Mouse (Mus musculus) intestine, embryonic 15.5 days (tissue): ENCODE data around the gene Aes. TPM values are rescaled to one million over a fixed set of nuclear protein-coding genes. Genes with fewer than 3 reads are reported as not detected.

Experiments
- ATAC-seq: fragments of 200-750 bp; cut with Nextera tagmentation; 2 replicates; pipeline ENCODE4 v1.8.0; 2017; ENCODE audit warnings: moderate TSS enrichment, moderate library complexity
- H3K27ac ChIP-seq: fragments of 300-500 bp; sonication (generic); 2 replicates; pipeline ENCODE4 v1.5.1; 2015; ENCODE audit warnings: mild to moderate bottlenecking, inconsistent platforms
- H3K27me3 ChIP-seq: fragments of 300-500 bp; sonication (generic); replicated peaks from 2 replicates; pipeline ENCODE4 v1.6.1; 2015; ENCODE audit warnings: inconsistent platforms
- H3K36me3 ChIP-seq: fragments of 300-500 bp; sonication (generic); 2 replicates; pipeline ENCODE4 v1.6.1; 2015; ENCODE audit warnings: inconsistent platforms
- H3K4me1 ChIP-seq: fragments of 300-500 bp; sonication (generic); replicated peaks from 2 replicates; pipeline ENCODE4 v1.6.1; 2015; ENCODE audit warnings: inconsistent platforms
- H3K4me2 ChIP-seq: fragments of 300-500 bp; sonication (generic); replicated peaks from 2 replicates; pipeline ENCODE4 v1.6.1; 2015; ENCODE audit warnings: mild to moderate bottlenecking, inconsistent platforms
- H3K4me3 ChIP-seq: fragments of 300-500 bp; sonication (generic); replicated peaks from 2 replicates; pipeline ENCODE4 v1.5.1; 2015; ENCODE audit warnings: inconsistent platforms
- H3K9ac ChIP-seq: fragments of 300-500 bp; sonication (generic); 2 replicates; pipeline ENCODE4 v1.6.1; 2015; ENCODE audit warnings: inconsistent platforms
- H3K9me3 ChIP-seq: fragments of 300-500 bp; sonication (generic); 2 replicates; pipeline ENCODE4 v1.6.1; 2016; ENCODE audit warnings: inconsistent platforms
- WGBS: fragments of 180-500 bp; shearing (Covaris S2); methylation state at CpG from one replicate; pipeline ENCODE4 v1.1.7; 2015; 5-methylcytosine and 5-hydroxymethylcytosine counted together
- polyA plus RNA-seq: library from polyadenylated mRNA; unstranded; fragments of >200 nt; fragmentation: Nextera tagmentation; extraction: Ambion mirVana; gene quantifications from 2 replicates; pipeline ENCODE4 v1.2.1, GENCODE M21; 2015

Gene Aes
- polyA plus RNA-seq, 1 experiment from 2014 or later = 743 TPM

GRCm38 (mm10) chr10:81546788-81547571 lies 12.3 kb upstream of the Aes start:
- Histone ChIP-seq H3K9ac (no peak overlapping the region), H3K27ac (peak overlapping the region; percentile 80)

GRCm38 (mm10) chr10:81548944-81549343 lies 10.3 kb upstream of the Aes start:
- H3K4me2 ChIP-seq = peak overlapping the region; percentile 17; the same call in 1 of the 2 replicates
- no peaks in the 10 kb centered on the region for H3K27me3 ChIP-seq
- H3K36me3 ChIP-seq = no peaks in the 10 kb centered on the region
- peak; percentile 13 for ATAC-seq
- H3K4me1 ChIP-seq = peaks cover 15% of the 10 kb centered on the region
- H3K27ac ChIP-seq = peak overlapping the region; percentile 77
- no peaks in the 10 kb centered on the region for H3K9me3 ChIP-seq
- no peak overlapping the region for H3K9ac ChIP-seq
- 52% methylated on average over 5 of the region's 5 CpGs for WGBS
- no peak overlapping the region for H3K4me3 ChIP-seq

More at GRCm38 (mm10) chr10:81546788-81547571, 12.3 kb upstream of the Aes start:
- Histone ChIP-seq H3K36me3 (no peaks in the 10 kb centered on the region), H3K4me2 (peak overlapping the region; percentile 17), H3K27me3 (no peaks in the 10 kb centered on the region), H3K9me3 (no peaks in the 10 kb centered on the region), H3K4me1 (peaks cover 35% of the 10 kb centered on the region), H3K4me3 (no peak overlapping the region)
- 78% methylated on average over 13 of the region's 13 CpGs for WGBS
- no peak for ATAC-seq

DNA sequence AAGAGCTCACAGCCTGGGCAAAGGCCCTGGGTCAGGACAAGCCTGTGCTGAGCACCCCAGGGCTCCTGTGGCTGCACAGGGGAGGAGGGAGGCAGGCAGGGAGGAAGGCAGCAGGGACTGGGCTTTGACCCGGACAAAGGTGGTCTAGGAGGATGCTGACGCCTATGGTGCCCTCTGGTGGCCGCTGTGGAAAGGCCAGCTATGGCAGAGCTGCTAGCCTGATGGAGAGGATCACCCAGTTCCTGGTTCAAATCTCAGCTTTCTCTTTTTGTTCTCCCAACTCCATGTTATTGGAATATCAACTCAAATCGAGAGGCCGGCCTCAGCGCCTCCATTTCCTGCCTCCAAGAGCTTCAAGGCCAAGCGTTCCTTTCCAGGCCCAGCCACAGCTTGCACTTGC lies 9.0 kb upstream of the Aes start:
- H3K4me3 ChIP-seq = no peak overlapping the region
- peaks cover 14% of the 10 kb centered on the region for H3K4me1 ChIP-seq
- no peaks in the 10 kb centered on the region for H3K36me3 ChIP-seq
- no peaks in the 10 kb centered on the region for H3K27me3 ChIP-seq
- H3K9me3 ChIP-seq = no peaks in the 10 kb centered on the region
- H3K27ac ChIP-seq = peak overlapping the region; percentile 76
- no peak overlapping the region for H3K9ac ChIP-seq
- H3K4me2 ChIP-seq = no peak overlapping the region
- 0 out of 2 replicates have a peak, but pooled peaks have one; percentile 1 for ATAC-seq
- WGBS = 13% methylated on average over 7 of the region's 7 CpGs

DNA sequence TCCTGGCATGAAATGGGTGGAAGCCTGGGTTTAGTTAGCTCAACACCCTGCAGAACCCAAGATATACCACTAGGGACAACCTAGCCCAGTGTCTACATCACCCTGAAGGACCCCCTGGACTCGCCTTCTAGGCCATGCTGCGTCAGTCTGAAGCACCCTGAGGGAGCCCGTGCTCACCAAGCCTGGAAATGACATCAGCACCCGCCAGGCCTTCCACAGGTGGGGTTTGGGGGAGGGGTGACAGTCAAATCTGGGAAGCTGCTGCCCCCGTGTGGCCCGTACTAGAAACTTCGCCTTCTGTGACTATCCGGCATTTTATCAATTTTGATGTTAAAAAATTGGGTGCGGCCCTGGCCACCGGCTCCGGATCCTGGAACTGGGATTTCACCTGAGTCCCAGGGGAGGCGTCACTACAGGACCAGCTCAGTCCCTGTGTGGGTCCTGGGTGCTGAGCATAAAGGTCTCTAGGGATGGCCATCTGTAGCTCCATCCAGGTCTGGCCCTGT lies 7.6 kb upstream of the Aes start:
- 3% methylated on average over 12 of the region's 12 CpGs for WGBS
- 0 out of 2 replicates have a peak overlapping the region, but pooled peaks have one; percentile 24 for H3K4me2 ChIP-seq

GRCm38 (mm10) chr10:81553232-81553631 lies 6.1 kb upstream of the Aes start:
- 91% methylated on average over 5 of the region's 5 CpGs for WGBS
- H3K36me3 ChIP-seq = no peaks in the 10 kb centered on the region
- peaks cover 6% of the 10 kb centered on the region for H3K4me1 ChIP-seq
- H3K4me2 ChIP-seq = no peak overlapping the region
- H3K27ac ChIP-seq = no peak overlapping the region
- no peak overlapping the region for H3K9ac ChIP-seq
- ATAC-seq = no peak
- H3K4me3 ChIP-seq = no peak overlapping the region
- H3K27me3 ChIP-seq = no peaks in the 10 kb centered on the region
- no peaks in the 10 kb centered on the region for H3K9me3 ChIP-seq

More for the DNA sequence above, 7.6 kb upstream of the Aes start:
- Histone ChIP-seq H3K4me3 (no peak overlapping the region), H3K27ac (peak overlapping the region; percentile 72; the same call in 1 of the 2 replicates), H3K27me3 (no peaks in the 10 kb centered on the region), H3K4me1 (peaks cover 11% of the 10 kb centered on the region), H3K36me3 (no peaks in the 10 kb centered on the region), H3K9ac (no peak overlapping the region), H3K9me3 (no peaks in the 10 kb centered on the region)
- ATAC-seq = peak; percentile 85

- ATAC-seq = no peak
- Histone ChIP-seq H3K4me3 (no peak overlapping the region), H3K4me1 (peaks cover 9% of the 10 kb centered on the region), H3K9me3 (no peaks in the 10 kb centered on the region), H3K27me3 (no peaks in the 10 kb centered on the region), H3K36me3 (no peaks in the 10 kb centered on the region), H3K27ac (no peak overlapping the region), H3K9ac (no peak overlapping the region), H3K4me2 (no peak overlapping the region)
- 83% methylated on average over 6 of the region's 6 CpGs for WGBS
Measured at GRCm38 (mm10) chr10:81553807-81554755, 5.2 kb upstream of the Aes start.

GRCm38 (mm10) chr10:81556282-81556681 lies 3.0 kb upstream of the Aes start:
- no peak for ATAC-seq
- WGBS = 76% methylated on average over 3 of the region's 3 CpGs
- Histone ChIP-seq H3K9me3 (no peaks in the 10 kb centered on the region), H3K4me2 (no peak overlapping the region), H3K4me1 (peaks cover 15% of the 10 kb centered on the region), H3K36me3 (no peaks in the 10 kb centered on the region), H3K27ac (no peak overlapping the region), H3K9ac (no peak overlapping the region), H3K4me3 (no peak overlapping the region), H3K27me3 (no peaks in the 10 kb centered on the region)

GRCm38 (mm10) chr10:81557491-81557890 lies 1.8 kb upstream of the Aes start:
- Histone ChIP-seq H3K27me3 (no peaks in the 10 kb centered on the region), H3K4me3 (no peak overlapping the region), H3K9me3 (no peaks in the 10 kb centered on the region), H3K4me1 (peaks cover 20% of the 10 kb centered on the region), H3K4me2 (no peak overlapping the region), H3K9ac (no peak overlapping the region), H3K27ac (no peak overlapping the region), H3K36me3 (peaks cover 3% of the 10 kb centered on the region; the same call in 1 of the 2 replicates)
- WGBS = 19% methylated on average over 1 of the region's 1 CpGs
- no peak for ATAC-seq

DNA sequence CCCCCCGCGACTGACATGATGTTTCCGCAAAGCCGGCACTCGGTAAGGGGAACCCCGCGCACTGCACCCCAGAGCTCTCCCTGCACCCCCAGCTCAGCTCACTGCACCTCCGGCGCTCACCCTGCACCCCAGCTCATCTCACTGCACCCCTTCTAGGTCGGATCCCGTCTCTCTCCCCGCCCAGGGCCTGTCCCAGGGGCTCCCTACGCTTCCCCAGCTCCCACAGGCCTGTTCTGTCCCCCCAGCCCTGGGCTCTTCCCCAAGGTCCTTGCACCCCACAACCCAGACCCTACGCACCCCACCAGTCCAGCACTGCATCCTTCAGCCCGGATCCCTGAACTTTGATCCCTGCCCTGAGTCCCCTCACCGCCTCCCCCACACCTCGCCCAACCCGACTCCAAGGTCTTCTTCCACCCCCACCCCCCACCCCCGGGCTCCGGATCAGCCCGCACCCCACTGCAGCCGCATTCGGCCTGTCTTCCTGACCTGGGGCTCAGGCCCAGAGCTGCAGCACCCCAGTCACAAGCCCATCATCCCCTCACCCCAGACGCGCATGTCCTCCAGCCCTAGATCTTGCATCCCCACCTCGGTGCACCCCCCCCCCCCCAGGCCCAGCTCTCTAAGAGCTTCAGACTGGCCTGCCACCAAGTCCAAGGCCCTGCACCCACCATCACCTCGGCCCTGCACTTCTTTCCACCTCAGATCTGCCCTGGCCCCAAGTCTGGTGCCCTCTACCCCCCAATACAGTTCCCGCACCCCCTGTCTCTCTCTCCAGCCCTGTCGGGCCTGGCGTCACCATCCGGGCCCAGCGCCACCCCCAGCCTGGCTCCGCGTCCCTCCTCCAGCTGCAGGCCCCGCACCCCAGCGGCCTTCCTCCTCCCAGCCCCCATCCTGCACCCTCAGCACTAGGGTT lies 595 bp downstream of the Aes start:
- under 1% methylated on average over 35 of the region's 36 CpGs for WGBS
- ATAC-seq = peak; percentile 54
- Histone ChIP-seq H3K27ac (peak overlapping the region; percentile 95), H3K27me3 (no peaks in the 10 kb centered on the region), H3K9ac (peak overlapping the region; percentile 98), H3K9me3 (no peaks in the 10 kb centered on the region), H3K4me3 (peak overlapping the region; percentile 91), H3K36me3 (peaks cover 6% of the 10 kb centered on the region; the same call in 1 of the 2 replicates), H3K4me1 (peaks cover 42% of the 10 kb centered on the region), H3K4me2 (peak overlapping the region; percentile 87)

- ATAC-seq = peak; percentile 53
- Histone ChIP-seq H3K4me1 (peaks cover 48% of the 10 kb centered on the region), H3K36me3 (peaks cover 16% of the 10 kb centered on the region), H3K27ac (peak overlapping the region; percentile 95), H3K9ac (peak overlapping the region; percentile 98), H3K9me3 (no peaks in the 10 kb centered on the region), H3K27me3 (no peaks in the 10 kb centered on the region), H3K4me2 (peak overlapping the region; percentile 87), H3K4me3 (peak overlapping the region; percentile 91)
- WGBS = 7% methylated on average over 16 of the region's 16 CpGs
Measured at GRCm38 (mm10) chr10:81560719-81561459, 1.6 kb downstream of the Aes start.

DNA sequence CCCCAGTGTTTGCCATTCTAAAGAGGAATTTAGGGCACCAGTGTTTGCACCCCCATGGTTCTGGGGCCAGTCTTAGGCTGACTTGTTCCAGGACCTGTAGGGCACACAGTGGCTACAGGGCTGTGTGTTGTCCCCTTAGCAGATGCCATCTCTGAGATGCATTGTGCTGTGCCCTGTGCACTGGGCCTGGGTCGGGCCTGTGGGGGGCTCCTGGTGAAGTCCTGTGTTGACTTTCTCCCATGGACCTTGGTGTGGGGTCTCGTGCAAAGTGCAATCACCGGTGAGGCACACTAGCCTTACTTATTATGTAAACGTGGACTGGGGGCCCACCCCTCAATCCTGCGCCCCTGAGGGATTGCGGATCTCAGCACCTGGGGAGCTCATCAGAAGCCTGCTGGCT lies 3.1 kb downstream of the Aes start:
- peak overlapping the region; percentile 23 for H3K9ac ChIP-seq
- H3K9me3 ChIP-seq = no peaks in the 10 kb centered on the region
- H3K4me3 ChIP-seq = peak overlapping the region; percentile 2
- no peak overlapping the region for H3K27ac ChIP-seq
- peaks cover 48% of the 10 kb centered on the region for H3K4me1 ChIP-seq
- H3K27me3 ChIP-seq = no peaks in the 10 kb centered on the region
- no peak for ATAC-seq
- WGBS = 60% methylated on average over 6 of the region's 6 CpGs
- peak overlapping the region; percentile 87 for H3K4me2 ChIP-seq
- H3K36me3 ChIP-seq = peaks cover 22% of the 10 kb centered on the region
